Mouse (Mus musculus): ENCODE data around the gene Lrrc8c.

The Lrrc8c gene

DNA sequence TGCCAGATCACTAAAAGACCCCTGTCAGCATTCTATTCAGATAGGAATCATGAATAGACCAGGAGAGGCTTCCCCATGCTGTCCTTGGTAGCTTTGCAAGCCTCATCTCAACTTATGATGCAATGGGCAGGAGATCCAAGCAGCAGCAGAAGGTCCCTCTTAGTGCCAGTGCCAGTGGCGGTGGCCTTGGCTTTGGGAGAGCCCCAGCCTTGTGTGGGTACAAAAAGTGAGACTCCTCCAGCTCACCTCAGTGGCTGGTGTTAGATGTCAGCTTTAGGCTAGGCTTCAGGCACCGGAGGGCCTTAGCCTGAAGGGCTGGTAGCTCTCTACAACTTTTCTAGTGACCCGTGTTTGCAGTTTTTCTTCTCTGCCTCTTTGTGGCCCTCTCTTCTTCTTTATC is 18.1 kb upstream of the Lrrc8c start:
- no peak for DNase-seq

DNA sequence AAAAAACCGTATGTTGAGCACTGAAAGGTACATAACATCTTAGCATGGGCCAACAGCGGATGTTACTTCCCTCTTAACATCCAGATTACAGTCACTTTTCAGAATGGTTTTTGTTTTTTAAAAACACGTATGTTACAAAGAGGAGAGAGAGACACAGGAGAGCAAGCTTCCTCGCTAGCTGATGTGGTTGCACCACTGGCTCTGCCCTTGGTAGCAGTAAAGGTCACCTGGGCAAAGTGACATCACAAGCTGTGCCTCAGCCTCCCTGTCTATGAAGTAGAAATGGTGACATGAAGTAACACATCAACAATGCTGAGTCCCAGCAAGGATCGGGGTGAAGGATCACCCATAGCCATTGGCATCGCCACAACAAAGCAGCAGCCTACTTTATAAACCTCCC is 10.4 kb upstream of the Lrrc8c start:
- no peak for DNase-seq

DNA sequence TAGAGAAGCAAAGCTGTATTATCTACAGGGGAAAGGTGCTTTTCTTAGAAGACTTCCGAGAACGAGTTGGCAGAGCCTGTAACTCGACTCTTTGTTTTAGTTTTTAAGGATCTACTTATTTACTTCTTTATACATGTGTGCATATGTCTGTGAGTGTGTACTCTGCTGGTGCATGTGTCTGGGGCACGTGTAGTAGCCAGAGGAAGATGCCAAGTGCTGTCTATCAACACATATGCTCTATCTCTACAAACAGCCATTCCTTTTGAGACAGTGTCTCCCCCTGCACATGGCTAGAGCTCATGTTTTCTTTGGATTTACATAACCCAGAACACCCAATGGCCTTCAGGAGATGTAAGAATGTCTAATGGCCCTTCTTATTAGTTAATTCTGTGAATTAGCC is 6.9 kb upstream of the Lrrc8c start:
- no peak for DNase-seq

DNA sequence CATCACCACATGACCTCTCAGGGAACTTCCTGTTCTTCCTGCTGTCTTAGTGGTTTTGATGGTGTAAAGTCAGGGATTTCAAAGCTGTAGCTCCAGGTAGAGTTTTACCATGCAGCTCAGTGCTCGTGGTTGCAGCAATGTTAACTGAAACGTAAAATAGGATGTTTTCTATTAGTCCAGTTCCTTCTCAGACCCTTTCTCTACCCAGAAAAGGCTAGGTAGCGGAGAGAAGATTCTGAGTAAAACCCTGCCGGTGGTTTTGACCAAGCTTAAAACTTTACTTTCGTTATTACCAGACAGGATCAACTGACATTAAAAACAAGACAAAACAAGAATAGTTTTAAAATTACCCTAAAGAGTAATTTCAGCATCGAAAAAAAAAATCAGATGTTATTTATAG is 3.7 kb upstream of the Lrrc8c start:
- DNase-seq, result no peak

DNA sequence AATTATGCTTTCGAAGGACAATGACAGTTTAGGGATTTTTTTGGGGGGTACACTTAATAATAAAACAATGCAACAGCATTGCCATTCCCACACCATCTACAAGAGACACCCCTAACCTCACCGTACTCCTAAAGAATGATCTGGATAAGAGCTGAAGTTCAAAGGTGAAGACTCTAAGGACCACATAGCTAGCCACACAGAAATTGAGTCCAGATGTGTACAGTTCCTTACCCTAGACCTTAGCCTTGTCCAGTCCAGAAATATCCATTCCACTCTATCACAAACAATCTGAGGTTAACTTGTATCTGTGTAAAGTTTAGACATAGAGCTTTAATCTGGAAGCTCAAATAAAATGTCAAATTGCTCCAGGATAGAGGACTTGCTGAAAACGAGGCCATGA is 2.9 kb upstream of the Lrrc8c start:
- no peak for DNase-seq

DNA sequence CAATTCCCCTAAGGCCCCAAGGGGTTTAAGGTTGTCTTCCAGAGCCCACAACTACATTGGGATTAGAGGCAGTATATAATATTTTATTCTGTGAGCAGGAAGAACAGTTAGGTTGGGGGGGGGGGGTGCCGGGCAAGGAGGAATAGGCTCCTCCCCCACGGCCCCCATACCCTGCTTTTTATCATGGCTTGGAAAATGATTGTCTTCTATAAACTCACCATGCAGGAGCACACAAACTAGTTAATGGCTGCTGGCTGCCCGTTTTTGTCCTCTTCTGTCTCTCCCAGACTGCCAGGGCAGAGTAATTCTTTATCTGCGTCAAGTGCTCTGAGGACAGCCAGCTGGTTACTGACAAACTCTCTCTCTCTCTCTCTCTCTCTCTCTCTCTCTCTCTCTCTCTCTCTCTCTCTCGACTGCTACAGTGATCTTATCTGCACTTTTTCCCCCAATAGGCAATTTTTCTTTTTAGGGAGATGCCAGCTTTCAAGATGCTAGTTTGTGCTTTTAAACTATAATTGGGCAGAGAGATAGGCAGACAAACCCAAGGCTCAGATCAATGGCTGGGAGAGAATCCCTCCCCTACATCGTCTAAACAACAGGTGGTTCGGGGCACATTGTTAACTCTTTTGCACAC is 1.1 kb upstream of the Lrrc8c start:
- DNase-seq, result no peak

DNA sequence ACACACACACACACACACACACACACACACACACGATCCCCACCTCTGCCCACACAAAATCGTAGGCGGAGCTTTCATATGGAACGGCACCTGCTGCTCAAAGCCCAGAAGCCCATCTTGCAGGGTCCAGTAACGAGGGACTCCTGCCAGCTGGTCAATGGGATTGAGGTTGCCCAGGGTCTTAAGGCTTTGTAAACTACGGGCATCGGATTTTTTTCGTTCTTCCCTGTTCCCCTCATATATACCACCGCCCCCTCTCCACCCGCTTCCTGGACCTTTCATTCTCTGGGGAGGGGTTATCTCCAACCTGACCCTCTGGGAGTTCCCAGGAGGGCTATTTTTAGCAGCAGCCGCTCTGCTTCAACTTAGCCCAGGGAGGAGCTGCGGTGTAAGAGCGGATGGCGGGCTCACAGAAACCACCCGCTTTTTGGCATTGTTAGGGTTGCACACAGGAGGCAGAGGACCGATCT is 527 bp upstream of the Lrrc8c start:
- peak; percentile 33 for DNase-seq

DNA sequence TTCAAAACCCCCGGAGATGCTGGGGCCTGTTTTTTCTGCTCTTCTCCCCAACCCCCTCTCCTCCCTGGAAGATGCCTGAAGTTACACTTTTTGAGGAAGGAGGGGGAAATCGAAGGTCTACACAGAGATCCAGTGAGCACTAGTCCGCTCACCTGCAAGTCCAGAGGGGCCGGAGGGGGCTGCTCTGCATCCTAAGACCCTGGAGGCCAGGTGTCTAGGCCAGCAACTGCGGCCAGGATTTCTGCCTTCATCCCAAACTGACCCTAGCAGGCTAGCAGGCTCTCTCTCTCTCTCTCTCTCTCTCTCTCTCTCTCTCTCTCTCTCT is 750 bp downstream of the Lrrc8c start:
- no peak for DNase-seq

DNA sequence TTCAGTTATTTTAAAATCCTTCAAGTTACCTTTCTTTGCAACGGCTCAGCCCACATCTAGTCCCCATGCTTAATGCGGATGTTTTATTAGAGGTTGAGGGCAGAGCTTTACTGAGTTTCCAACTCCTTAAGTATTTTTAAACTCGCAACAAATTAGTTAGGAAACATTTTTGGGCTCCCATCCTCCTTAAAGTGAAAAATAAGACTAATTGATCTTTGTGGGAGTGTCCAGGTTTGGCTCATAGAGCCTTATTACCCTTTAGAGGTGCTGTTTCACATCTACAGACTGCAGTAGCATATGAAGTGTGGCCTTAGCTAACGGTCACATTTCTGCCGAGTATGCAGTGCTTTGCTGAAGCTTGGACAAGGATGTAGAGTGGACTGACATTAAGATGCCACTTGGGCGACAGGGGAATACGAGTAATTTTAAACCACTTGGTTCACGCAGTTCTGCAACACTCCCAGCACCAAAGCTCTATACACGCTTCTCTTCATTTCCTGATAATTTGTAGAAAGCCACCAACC is 1.3 kb downstream of the Lrrc8c start:
- DNase-seq, result no peak

DNA sequence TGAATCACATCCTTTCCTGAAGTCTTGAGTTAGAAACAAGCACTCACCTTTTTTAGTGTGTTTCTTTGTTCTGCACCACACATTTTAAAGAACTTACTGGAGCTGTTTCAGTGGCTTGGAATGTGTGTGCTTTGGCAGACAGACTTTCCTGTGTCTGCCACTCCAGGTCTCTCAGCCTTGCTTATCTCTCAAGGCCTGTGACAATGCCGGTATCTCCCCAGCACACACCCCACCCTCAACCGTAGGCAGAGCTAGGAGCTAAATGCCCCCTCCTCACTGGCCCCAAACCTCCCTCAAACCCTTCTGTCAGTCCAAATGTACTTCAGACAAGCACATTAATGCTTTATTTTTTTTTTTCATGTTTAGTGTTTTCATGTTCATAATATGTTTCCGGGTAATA is 4.3 kb downstream of the Lrrc8c start:
- no peak for DNase-seq

DNA sequence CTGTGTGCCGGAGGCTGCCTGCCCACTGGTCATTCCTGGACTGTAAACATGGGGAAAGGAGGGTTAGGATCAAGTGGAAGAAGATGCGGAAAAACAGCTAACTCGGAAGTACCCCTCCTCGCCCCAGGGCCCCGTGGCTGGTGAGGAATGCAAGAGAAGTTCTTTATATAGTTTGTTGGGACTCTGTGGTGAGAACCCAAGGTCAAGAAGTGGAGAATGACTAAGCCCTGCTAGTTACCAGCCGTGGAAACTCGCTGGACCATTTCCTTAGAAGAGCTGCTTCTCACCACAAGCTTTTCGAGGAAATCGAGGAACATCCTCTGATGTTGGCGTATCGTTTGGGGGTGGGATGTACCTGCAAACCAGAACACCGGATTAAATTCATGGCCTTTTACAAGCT is 5.8 kb downstream of the Lrrc8c start:
- DNase-seq, result no peak

DNA sequence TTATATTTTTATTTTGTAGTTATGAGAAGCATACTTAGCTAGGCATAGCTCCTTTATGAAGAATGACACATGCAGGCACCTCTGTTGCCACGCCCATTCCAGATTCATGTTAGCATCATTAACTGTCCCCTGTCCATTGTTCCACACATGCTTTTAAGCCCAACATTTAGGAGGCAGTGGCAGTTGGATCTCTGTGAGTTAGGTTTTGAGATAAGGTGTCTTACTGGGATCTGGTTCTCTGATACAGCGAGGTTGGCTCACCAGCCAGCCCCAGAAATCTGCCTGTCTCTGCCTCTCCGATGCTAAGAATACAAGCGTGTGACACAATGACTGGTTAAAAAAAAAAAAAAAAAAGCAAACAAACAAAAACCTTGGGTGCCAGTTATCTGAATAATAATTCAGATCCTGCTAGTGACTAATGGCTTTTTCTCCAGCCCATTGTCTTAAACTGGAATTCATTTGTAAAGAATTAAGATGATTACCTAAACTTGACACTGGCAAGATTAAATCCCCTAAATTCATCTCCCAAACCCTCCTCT is 7.0 kb downstream of the Lrrc8c start:
- no peak for DNase-seq

DNA sequence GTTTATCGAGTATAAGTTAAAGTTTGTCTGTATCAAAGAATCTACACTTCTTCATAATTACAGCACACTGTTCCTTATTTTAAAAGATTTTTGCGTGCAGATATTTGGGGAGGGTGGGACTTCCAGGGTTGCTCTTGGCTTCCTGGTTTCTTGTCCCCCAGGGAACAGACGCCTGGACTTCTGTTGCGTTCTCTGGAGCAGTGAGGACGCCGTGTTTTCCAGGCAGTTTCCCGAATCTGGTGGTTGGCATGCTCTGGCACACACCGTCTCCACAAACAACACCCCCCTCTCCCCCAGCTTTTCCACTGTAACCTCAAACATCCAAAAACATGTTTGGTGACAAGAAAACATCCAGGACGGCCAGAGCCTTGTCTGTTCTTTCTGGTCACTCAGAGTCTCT is 7.6 kb downstream of the Lrrc8c start:
- DNase-seq, result no peak

DNA sequence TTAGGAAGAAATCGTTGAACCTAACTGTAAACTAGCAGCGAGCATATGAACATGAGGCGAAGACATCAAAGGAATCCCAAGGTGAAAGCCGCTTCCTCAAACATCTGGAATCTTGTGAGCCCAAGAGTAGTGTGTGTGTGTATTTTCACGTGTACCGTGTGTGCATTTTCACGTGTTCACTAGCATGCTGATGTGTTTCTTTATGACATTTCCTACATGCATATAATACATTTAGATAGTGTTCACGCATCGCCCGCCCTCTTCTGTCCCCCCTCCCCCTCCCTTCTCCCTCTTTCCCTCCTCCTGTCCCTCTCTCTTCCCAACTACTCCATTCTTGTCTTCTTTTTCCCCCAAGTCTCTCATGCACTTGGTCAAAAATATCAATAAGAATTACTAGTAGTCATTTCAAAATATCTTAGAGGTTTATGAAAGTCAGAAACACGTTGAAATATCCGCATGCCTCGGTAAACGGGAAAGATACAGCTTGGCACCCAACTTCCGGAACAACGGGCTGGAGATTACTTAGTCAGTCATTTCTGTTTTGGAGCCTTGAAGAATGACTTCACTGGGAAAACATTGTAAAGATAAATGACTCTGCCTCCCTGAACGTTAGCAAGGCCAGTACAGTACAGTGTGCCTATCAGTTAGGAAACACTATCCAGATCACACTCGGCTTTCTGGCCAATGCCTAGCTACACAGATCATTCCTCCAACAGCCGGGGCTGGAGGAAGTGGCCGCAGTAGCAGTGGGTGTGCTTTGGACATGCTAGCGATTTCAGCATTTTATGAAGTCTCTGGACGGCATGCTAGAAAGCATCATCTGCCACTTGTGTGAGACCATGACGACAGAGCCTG is 8.5 kb downstream of the Lrrc8c start:
- DNase-seq, result no peak

DNA sequence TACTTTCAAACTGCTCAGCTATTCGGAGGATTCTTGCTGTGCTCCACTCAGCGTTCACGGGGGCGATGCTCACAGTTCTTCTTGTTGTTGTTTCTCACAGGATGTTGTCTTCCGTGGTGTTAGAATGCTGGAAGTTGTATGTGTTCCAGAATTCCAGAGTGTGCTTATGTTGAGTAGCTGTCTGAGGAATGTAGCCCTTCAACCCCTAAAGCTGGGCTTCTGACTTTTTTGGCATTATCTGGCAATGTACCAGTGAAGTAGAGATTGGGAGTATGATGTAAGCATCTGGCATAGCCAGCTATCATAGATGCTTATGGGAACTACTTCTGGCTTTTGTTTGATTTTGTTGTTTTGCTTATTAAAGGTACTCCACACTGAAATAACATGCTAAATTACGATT is 11.4 kb downstream of the Lrrc8c start:
- no peak for DNase-seq

DNA sequence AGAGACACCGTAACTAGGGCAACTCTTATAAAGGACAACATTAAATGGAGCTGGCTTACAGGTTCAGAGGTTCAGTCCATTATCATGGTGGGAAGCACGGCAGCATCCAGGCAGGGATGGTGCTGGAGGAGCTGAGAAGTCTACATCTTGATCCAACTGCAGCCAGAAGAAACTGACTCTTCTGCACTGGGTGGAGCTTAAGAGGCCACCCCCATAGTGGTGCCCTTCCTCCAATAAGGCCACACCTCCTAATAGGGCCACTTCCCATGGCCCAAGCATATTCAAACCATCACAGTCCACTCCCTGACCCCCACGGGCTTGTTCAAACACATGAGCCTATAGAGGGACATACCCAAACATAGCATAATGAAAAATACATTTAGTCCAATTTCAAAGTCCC is 16.0 kb downstream of the Lrrc8c start:
- no peak for DNase-seq

DNA sequence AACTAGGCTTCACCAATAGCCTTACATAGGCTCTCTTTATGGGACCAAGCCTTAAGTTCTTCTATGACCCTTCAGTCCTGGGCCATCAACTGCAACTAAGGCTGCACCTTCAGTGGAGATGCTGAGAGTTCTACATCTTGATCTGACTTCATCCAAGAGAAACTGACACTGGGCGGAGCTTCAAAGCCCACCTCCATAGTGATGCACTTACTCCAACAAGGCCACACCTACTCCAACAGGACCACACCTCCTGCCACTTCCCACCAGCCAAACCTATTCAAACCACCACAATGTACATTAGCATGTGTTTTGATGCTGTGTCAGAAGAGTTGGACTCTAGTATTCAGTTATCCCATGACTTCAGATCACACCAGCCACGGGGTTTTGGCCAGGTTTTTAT is 17.0 kb downstream of the Lrrc8c start:
- DNase-seq, result no peak

DNA sequence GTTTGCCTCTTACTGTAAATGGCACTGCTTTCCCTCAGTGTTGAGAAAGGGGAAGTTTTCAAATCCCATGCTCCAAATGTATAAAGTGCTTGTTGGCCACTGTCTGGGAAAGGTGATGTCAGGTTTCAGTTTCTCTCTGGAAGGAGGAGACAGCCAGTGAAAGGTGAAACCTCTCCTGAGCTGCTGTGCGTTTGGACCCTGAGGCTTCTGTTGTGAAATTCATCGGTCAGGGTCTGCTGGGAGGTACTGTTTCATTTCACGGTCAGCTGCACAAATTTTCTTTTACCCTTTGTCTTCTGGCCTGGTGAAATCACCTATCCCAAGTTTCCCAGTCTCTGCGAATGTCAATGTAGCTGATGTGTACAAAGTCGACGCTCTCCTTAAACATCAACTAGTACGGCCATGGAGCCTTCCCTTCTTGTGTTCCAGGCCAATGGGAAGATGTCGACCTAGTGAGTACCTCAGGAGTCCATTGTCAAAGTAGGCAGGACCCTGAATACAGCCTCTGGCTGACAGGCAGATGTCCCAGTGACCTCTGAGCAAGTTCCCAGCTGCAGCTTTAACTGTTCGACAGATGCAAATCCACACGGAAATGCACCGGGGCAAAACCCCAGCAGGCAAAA is 18.0 kb downstream of the Lrrc8c start:
- no peak for DNase-seq

DNA sequence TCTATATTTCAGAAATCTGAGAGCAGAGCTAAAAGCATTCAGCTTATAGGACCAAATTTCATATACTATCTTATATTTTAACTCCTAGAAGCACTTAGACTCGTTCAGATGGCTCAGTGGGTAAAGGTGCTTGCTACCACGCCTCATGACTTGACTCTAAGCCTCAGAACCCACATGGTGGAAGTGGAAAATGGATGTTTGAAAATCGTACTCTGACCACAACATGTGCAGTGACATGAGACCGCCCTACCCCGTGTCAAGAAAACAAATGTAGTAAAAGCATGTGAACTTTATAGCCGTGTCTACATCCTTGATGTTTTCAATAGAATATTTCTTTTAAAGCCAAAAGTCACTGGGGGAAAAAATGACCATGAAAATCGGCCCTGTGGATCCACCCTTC is 21.9 kb downstream of the Lrrc8c start:
- no peak for DNase-seq

DNA sequence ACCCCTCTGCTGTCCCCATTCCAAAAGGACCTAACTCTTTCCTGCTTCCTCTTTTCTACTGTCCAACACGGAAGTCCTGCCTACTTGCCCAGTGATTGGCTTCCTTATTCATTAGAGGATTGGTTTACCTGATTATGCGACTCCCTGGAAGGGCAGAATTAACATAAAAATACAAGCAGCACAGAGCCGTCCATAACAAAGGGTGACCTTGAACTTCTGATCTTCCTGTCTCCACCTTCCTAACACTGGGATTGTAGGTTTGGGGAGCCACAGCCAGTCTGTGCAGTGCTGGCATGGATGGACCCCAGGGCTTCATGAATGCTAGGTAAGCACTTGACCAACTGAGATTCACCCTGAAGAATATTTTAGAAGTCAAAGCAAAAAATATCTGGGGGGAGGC is 25.9 kb downstream of the Lrrc8c start:
- DNase-seq, result no peak

DNA sequence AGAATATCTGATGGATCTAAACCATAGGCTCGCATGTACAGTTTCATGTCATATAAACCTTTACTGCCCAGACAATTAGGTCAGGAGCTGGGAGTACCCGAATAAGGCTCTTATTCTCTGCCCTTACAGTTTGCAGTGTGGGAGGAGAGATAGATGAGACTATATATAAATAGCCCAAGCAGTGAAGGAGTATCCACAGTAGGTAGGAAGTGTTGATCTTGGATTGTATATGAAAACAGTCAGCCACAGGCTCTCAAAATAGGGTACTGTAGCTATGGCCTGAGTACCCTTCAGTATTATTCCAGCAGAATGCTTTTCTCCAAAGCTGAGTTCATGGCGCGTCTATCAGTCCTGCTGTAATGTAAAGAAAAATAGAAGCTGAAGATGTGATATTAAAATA is 27.9 kb downstream of the Lrrc8c start:
- DNase-seq, result no peak

DNA sequence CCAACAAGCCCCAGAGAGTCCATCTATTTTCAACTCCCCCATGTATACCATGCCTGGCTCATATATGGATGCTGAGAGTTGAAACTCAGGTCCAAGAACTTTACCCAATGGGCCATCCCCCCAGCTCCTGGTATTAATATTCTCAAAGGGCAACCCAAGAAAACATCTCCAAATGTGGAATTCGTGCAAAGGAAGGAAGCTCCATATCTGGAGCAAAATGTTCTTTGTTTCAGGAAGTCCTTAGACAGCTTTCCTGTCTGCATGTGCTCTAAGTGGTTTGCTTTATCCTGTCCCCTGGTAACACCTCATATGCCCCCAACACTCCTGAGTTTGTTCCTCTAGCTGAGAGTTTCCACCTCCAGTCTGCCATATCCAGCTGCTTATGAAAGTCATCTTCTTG is 32.6 kb downstream of the Lrrc8c start:
- DNase-seq, result no peak

DNA sequence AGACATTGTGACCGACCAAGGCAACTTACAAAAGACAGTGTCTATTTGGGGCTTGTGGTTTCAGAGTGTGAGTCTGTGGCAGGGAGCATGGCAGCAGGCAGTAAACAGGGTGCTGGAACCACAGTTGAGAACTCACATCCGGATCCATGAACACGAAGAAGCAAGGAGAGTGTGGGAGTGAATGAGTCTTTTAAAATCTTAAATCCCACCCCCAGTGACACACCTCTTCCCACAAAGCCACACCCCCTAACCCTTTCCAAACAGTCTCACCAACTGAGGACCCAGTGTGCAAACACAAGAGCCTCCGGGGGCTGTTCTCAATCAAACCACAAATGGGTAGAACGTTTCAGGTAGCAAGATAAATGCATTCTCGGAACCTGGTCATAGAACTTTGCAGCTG is 37.1 kb downstream of the Lrrc8c start:
- DNase-seq, result no peak

DNA sequence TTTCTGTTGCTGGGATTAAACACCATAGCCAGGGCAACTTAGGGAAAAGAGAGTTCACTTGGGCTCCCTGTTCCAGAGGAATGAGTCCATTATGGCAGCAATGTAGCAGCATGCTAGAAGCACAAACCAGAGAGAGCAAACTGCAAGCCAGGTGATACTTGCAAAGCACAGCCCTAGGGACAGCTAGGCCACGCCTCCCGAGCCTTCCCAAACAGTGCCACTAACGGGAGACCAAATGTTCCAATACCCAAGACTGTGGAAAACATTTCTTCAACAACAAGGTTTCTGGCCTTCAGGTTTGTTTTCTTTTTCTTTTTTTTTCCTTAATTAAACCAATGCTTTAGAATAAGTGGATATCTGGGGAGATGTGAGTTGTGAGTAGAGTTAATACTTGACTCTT is 38.2 kb downstream of the Lrrc8c start:
- DNase-seq, result no peak
